Mouse (Mus musculus) adrenal gland, postnatal 36 days (tissue): Measurements from ENCODE around the gene Fam19a4. TPM values are rescaled to one million over a fixed set of nuclear protein-coding genes. Genes with fewer than 3 reads are reported as not detected.
A peak's percentile ranks its signal among the peaks of the same experiment; 100 is the strongest.
"Not testable (repeated sequence)": the region's sequence is repeated elsewhere in the genome, so short reads cannot be mapped to it uniquely, and the experiment has no call there.

ENCODE experiments used
- DNase-seq, 2 experiments: peaks; one replicate each; pipeline ENCODE4 v3.0.0; 2021; ENCODE audit warnings: mixed read lengths in 1 of 2
- total RNA-seq, 2 experiments: library from RNA; stranded (reverse); gene quantifications; 2 replicates each; pipeline ENCODE4 v1.2.3; 2021

The Fam19a4 gene
- total RNA-seq, 2 experiments from 2014 or later: 0.92 to 2.5 TPM

GRCm38 (mm10) chr6:96944796-96945195 lies 115.4 kb downstream of the Fam19a4 start:
- DNase-seq: peak; percentile 12 to 34

- DNase-seq: no peak
These were observed 124.4 kb downstream of the Fam19a4 start for GRCm38 (mm10) chr6:96935776-96936175.

- DNase-seq: peak in 1 of 2 experiments; percentile 3
These were observed 151.1 kb downstream of the Fam19a4 start for GRCm38 (mm10) chr6:96909061-96909480.

GRCm38 (mm10) chr6:96877105-96877504 lies 183.1 kb downstream of the Fam19a4 start:
- not testable (repeated sequence) for DNase-seq

GRCm38 (mm10) chr6:96876651-96877050 lies 183.6 kb downstream of the Fam19a4 start:
- not testable (repeated sequence) for DNase-seq

- no peak for DNase-seq
These were observed 207.1 kb downstream of the Fam19a4 start for GRCm38 (mm10) chr6:96853065-96853464.

- DNase-seq: peak in 1 of 2 experiments; percentile 9
These were observed 216.3 kb downstream of the Fam19a4 start for GRCm38 (mm10) chr6:96843944-96844343.

GRCm38 (mm10) chr6:96840634-96841033 lies 219.6 kb downstream of the Fam19a4 start:
- no peak for DNase-seq

GRCm38 (mm10) chr6:96826626-96827025 lies 233.6 kb downstream of the Fam19a4 start:
- no peak for DNase-seq

- DNase-seq: no peak
These were observed 257.2 kb downstream of the Fam19a4 start for GRCm38 (mm10) chr6:96802981-96803380.

- DNase-seq: no peak
These were observed 261.5 kb downstream of the Fam19a4 start for GRCm38 (mm10) chr6:96798746-96799145.

- no peak for DNase-seq
These were observed 262.8 kb downstream of the Fam19a4 start for GRCm38 (mm10) chr6:96797451-96797850.

Other genes starting within 250 kb of the Fam19a4 start
- gene Eogt, start 88.8 kb upstream of the Fam19a4 start, total RNA-seq: 10 to 100 TPM; 37.2 to 44.2 TPM
- 10 to 100 TPM; 52.9 to 53.6 TPM for gene Tmf1, start 118.7 kb upstream of the Fam19a4 start, total RNA-seq
- gene Uba3, start 145.2 kb upstream of the Fam19a4 start, total RNA-seq: 10 to 100 TPM; 59.1 to 66.2 TPM
- 100 to 1,000 TPM; 121 to 138 TPM for gene Arl6ip5, start 150.3 kb upstream of the Fam19a4 start, total RNA-seq
- not detected for gene Lmod3, start 192.3 kb upstream of the Fam19a4 start, total RNA-seq